Mouse (Mus musculus) myocyte (in vitro differentiated cells): ENCODE data around the gene Large1. TPM values are rescaled to one million over a fixed set of nuclear protein-coding genes. Genes with fewer than 3 reads are reported as not detected.

Experiments used
- H3K27me3 ChIP-seq: one replicate; pipeline ENCODE4 v1.6.1; 2011; ENCODE audit not compliant: control insufficient read depth, insufficient read depth, insufficient read length
- H3K36me3 ChIP-seq: one replicate; pipeline ENCODE4 v1.6.1; 2011; ENCODE audit not compliant: control insufficient read depth, insufficient read depth
- H3K4me2 ChIP-seq: one replicate; pipeline ENCODE4 v1.6.1; 2011; ENCODE audit warnings: low read depth, control low read depth
- H3K4me3 ChIP-seq: one replicate; pipeline ENCODE4 v1.5.1; 2011; ENCODE audit warnings: mild to moderate bottlenecking, control low read depth, moderate library complexity
- H3K79me2 ChIP-seq: one replicate; pipeline ENCODE4 v1.6.1; 2011; ENCODE audit not compliant: control insufficient read depth, insufficient read depth
- H3ac ChIP-seq: one replicate; pipeline ENCODE4 v1.6.1; 2011; ENCODE audit not compliant: control insufficient read depth, insufficient read length
- CEBPB ChIP-seq: IDR thresholded peaks from 2 replicates; pipeline ENCODE4 v1.6.1; 2011; ENCODE audit warnings: mild to moderate bottlenecking, moderate library complexity; ENCODE audit not compliant: poor library complexity, insufficient read depth, severe bottlenecking
- E2F4 ChIP-seq: IDR thresholded peaks from one replicate; pipeline ENCODE4 v1.6.1; 2011; ENCODE audit warnings: mild to moderate bottlenecking, control low read depth, moderate library complexity; ENCODE audit not compliant: insufficient read depth
- MAX ChIP-seq: IDR thresholded peaks from one replicate; pipeline ENCODE4 v1.6.1; 2011; ENCODE audit warnings: low read depth, mild to moderate bottlenecking, control low read depth
- MYOD1 ChIP-seq, 3 experiments: IDR thresholded peaks; one replicate each; pipeline ENCODE4 v1.6.1; 2011; ENCODE audit warnings: control low read depth in 2 of 3, low read depth in 2 of 3, mild to moderate bottlenecking in 2 of 3, moderate library complexity in 1 of 3; ENCODE audit not compliant: insufficient read length in 2 of 3, control insufficient read depth in 1 of 3
- MYOG ChIP-seq, 3 experiments: IDR thresholded peaks; one replicate each; pipeline ENCODE4 v1.6.1; 2011; ENCODE audit warnings: control low read depth in 2 of 3, low read depth in 2 of 3, mild to moderate bottlenecking in 2 of 3; ENCODE audit not compliant: insufficient read length in 2 of 3, control insufficient read depth in 1 of 3, insufficient read depth in 1 of 3
- POLR2A ChIP-seq: IDR thresholded peaks from one replicate; pipeline ENCODE4 v1.6.1; 2011; ENCODE audit warnings: low read depth, mild to moderate bottlenecking, control low read depth, moderate library complexity; ENCODE audit not compliant: insufficient read length
- POLR2AphosphoS2 ChIP-seq: IDR thresholded peaks from one replicate; pipeline ENCODE4 v1.6.1; 2011; ENCODE audit warnings: low read depth, control low read depth; ENCODE audit not compliant: insufficient read length
- REST ChIP-seq: IDR thresholded peaks from one replicate; pipeline ENCODE4 v1.6.1; 2011; ENCODE audit warnings: mild to moderate bottlenecking, control low read depth, moderate library complexity; ENCODE audit not compliant: insufficient read depth, insufficient read length
- SRF ChIP-seq: IDR thresholded peaks from one replicate; pipeline ENCODE4 v1.6.1; 2011; ENCODE audit warnings: low read depth; ENCODE audit not compliant: control insufficient read depth, insufficient read length
- TCF12 ChIP-seq: IDR thresholded peaks from one replicate; pipeline ENCODE4 v1.6.1; 2011; ENCODE audit warnings: mild to moderate bottlenecking, control low read depth; ENCODE audit not compliant: poor library complexity, insufficient read depth, severe bottlenecking
- TCF3 ChIP-seq: IDR thresholded peaks from one replicate; pipeline ENCODE4 v1.6.1; 2011; ENCODE audit warnings: low read depth, control low read depth; ENCODE audit not compliant: insufficient read length
- USF1 ChIP-seq: IDR thresholded peaks from one replicate; pipeline ENCODE4 v1.6.1; 2011; ENCODE audit warnings: low read depth, mild to moderate bottlenecking, control low read depth, moderate library complexity
- polyA plus RNA-seq: library from polyadenylated mRNA; unstranded; fragments of >200 nt; fragmentation: generic; extraction: Trizol; gene quantifications from one replicate; pipeline ENCODE4 v1.2.1, GENCODE M21; 2012; ENCODE audit warnings: missing spikeins

The Large1 gene
- polyA plus RNA-seq, 1 experiment: 23.2 TPM

DNA sequence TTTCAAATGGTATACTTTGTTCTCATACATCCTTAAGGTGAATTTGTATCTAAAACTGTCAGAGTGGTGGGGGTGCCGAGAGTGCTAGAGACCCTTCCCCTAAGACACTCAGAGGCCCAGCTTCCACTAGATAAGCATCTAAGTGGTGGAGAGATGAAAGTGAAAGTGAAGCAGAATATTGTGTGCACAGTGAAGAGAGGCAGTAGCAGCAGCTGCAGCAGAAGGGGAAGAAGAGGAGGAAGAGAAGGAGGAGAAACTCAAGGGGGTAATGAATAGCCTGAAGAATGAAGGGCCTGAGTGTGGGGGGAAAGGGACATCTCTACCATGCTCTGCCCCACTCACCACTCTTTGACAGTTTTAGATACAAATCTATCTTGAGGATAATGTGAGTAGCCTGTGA, 191.8 kb downstream of the Large1 start:
- H3K4me2 ChIP-seq: no peak overlapping the region
- no peak overlapping the region for H3ac ChIP-seq
- H3K79me2 ChIP-seq: no peaks in the 10 kb centered on the region
- no peak for TF ChIP-seq POLR2AphosphoS2
- TF ChIP-seq MYOD1 (IDR thresholded peaks at IDR 0.05; ENCODE audit: control insufficient read depth in 1 of 3, insufficient read length in 2 of 3, low read depth in 2 of 3): no peak
- TF ChIP-seq TCF12: no peak
- no peak for TF ChIP-seq TCF3
- no peak for TF ChIP-seq CEBPB
- TF ChIP-seq USF1: no peak
- H3K27me3 ChIP-seq: no peaks in the 10 kb centered on the region
- no peak overlapping the region for H3K4me3 ChIP-seq
- no peaks in the 10 kb centered on the region for H3K36me3 ChIP-seq

DNA sequence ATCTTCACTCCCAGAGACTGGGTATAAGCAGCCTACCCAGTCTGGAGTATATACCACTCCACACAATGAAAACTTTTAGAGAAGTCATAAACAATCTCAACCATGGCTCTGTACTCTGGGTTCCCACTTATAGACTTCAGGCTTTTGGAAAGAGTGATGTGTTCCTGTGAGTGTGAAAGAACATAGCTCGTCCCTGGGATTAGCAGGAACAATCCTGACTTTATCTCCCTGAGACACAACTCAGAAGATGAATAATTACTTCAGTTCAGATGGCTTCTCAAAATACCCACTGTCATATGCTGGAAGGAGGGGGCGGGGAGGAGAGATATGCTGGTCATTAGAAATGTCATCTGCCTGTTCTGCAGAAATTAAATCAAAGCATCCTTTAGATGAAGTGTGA, 192.4 kb downstream of the Large1 start:
- no peak for TF ChIP-seq POLR2A
- TF ChIP-seq MAX: no peak
- TF ChIP-seq TCF3: no peak
- Histone ChIP-seq H3K27me3 (no peaks in the 10 kb centered on the region), H3ac (no peak overlapping the region), H3K4me2 (no peak overlapping the region), H3K4me3 (no peak overlapping the region), H3K79me2 (no peaks in the 10 kb centered on the region), H3K36me3 (no peaks in the 10 kb centered on the region)

DNA sequence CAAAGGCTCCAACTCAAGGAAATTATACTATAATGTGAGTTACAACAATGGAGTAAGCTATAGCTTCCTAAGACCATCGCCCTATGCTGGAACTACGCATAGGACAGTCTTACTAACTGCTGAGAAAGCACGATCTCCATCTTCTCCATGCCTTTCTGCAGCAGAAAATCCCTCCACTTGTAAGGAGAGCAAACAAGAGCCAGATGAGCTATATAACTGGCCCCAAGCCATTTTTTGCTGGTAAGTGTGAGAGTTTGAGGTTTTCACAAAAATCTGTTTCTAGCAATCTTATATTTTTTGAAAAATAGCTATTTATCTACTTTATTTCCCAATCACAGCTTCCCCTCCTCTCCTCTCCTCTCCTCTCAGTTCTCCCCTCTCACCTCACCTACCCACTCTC, 206.1 kb downstream of the Large1 start:
- H3K4me2 ChIP-seq: no peak overlapping the region
- TF ChIP-seq SRF (no peak), MYOG (IDR thresholded peaks at IDR 0.05; ENCODE audit: control insufficient read depth in 1 of 3, insufficient read depth in 1 of 3, insufficient read length in 2 of 3, low read depth in 2 of 3) (no peak), E2F4 (no peak), MAX (no peak), USF1 (no peak), POLR2AphosphoS2 (no peak), REST (no peak), CEBPB (no peak), MYOD1 (IDR thresholded peaks at IDR 0.05; ENCODE audit: control insufficient read depth in 1 of 3, insufficient read length in 2 of 3, low read depth in 2 of 3) (no peak), TCF12 (no peak), TCF3 (no peak), POLR2A (no peak)
- no peaks in the 10 kb centered on the region for H3K79me2 ChIP-seq

DNA sequence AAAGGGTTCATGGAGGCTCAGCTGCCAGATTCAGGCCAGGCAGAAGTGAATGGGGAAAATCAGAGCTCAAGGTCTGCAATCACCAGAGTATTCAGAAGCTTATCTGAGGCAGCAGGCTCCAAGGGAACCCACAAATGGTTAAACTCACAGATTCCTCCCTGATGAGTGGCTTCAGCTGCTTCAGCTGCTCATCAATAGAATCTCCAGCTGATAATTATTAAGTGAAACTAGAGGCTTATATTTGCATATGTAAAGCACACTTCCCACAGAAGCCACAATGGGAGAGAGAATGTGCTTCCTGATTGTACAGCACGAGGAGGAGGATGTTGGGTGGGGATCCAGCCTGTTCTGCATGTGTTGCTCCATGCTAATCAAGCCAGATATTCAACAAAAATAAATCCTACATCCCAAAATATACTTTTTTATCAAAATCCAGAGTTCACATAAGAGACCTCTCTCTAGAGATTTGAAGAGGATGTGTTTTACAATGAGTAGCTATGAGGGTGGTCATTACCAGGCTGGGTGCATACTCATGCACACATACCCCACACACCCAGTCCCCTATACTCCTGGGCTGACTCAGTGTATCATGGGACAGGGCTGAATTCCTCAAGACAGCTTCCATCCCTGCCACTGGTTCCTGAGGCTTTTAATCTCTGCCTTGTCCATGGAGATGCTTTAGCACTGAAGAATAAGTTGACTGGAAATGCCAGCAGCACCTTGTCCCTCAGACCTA, 210.5 kb downstream of the Large1 start:
- Histone ChIP-seq H3K4me2 (no peak overlapping the region), H3K4me3 (no peak overlapping the region), H3K36me3 (no peaks in the 10 kb centered on the region), H3K79me2 (no peaks in the 10 kb centered on the region), H3K27me3 (no peaks in the 10 kb centered on the region), H3ac (no peak overlapping the region)
- TF ChIP-seq REST (no peak), MAX (no peak), USF1 (no peak), CEBPB (no peak), TCF3 (no peak), SRF (no peak), POLR2A (no peak), POLR2AphosphoS2 (no peak), TCF12 (no peak), MYOD1 (IDR thresholded peaks at IDR 0.05; ENCODE audit: control insufficient read depth in 1 of 3, insufficient read length in 2 of 3, low read depth in 2 of 3) (no peak)

More for the DNA sequence above, 206.1 kb downstream of the Large1 start:
- H3K4me3 ChIP-seq: no peak overlapping the region
- no peaks in the 10 kb centered on the region for H3K27me3 ChIP-seq
- H3K36me3 ChIP-seq: no peaks in the 10 kb centered on the region
- H3ac ChIP-seq: no peak overlapping the region

DNA sequence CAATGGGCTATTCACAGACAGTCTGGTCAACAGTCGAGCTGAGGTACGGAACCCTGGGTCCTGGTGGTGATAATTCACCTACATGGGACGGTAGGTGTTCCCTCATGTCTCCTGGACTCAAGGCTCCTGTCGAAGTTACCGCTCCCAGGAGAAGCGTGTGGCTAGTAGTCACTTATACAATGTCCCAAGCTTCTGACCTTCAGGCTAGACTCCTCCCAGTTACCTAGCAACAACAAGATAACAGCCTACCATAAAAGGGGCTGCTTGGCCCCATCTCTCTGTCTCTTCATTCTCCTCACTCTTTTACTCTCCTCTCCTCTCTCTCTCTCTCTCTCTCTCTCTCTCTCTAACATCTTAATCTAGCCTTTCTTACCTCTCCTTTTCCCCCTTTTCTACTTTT, 217.9 kb downstream of the Large1 start:
- Histone ChIP-seq H3K4me3 (no peak overlapping the region), H3K4me2 (no peak overlapping the region), H3K36me3 (peaks cover 8% of the 10 kb centered on the region), H3K27me3 (no peaks in the 10 kb centered on the region), H3K79me2 (peaks cover 6% of the 10 kb centered on the region), H3ac (no peak overlapping the region)
- no peak for TF ChIP-seq USF1
- no peak for TF ChIP-seq MYOG (IDR thresholded peaks at IDR 0.05; ENCODE audit: control insufficient read depth in 1 of 3, insufficient read depth in 1 of 3, insufficient read length in 2 of 3, low read depth in 2 of 3)
- no peak for TF ChIP-seq MYOD1 (IDR thresholded peaks at IDR 0.05; ENCODE audit: control insufficient read depth in 1 of 3, insufficient read length in 2 of 3, low read depth in 2 of 3)
- no peak for TF ChIP-seq REST
- no peak for TF ChIP-seq POLR2AphosphoS2
- no peak for TF ChIP-seq E2F4
- no peak for TF ChIP-seq SRF
- no peak for TF ChIP-seq CEBPB
- TF ChIP-seq TCF12: no peak
- TF ChIP-seq TCF3: no peak
- TF ChIP-seq MAX: no peak
- TF ChIP-seq POLR2A: no peak
